Mouse (Mus musculus) limb, embryonic 11.5 days (tissue): ENCODE results near the gene Ttc39b. TPM values are rescaled to one million over a fixed set of nuclear protein-coding genes. Genes with fewer than 3 reads are reported as not detected.

Source experiments
- ATAC-seq: fragments of 200-750 bp; cut with Nextera tagmentation; 2 replicates; pipeline ENCODE4 v1.8.0; 2017; ENCODE audit warnings: low read depth; ENCODE audit not compliant: insufficient number of reproducible peaks, low FRiP score, low TSS enrichment
- DNase-seq: peaks from one replicate; pipeline ENCODE4 v3.0.0-alpha.2; 2015; ENCODE audit warnings: low spot score
- H3K27ac ChIP-seq: fragments of 300-500 bp; sonication (generic); replicated peaks from 2 replicates; pipeline ENCODE4 v1.5.1; 2014; ENCODE audit warnings: low read depth, mild to moderate bottlenecking, low read length
- H3K27me3 ChIP-seq: fragments of 300-500 bp; sonication (generic); 2 replicates; pipeline ENCODE4 v1.6.1; 2014; ENCODE audit warnings: mild to moderate bottlenecking, low read length, mixed read lengths; ENCODE audit not compliant: control insufficient read depth, insufficient read depth
- H3K36me3 ChIP-seq: fragments of 300-500 bp; sonication (generic); 2 replicates; pipeline ENCODE4 v1.6.1; 2014; ENCODE audit warnings: mild to moderate bottlenecking, low read length, moderate library complexity, mixed read lengths; ENCODE audit not compliant: control insufficient read depth, insufficient read depth
- H3K4me1 ChIP-seq: fragments of 300-500 bp; sonication (generic); 2 replicates; pipeline ENCODE4 v1.6.1; 2014; ENCODE audit warnings: low read length, mixed read lengths; ENCODE audit not compliant: control insufficient read depth, insufficient read depth
- H3K4me2 ChIP-seq: fragments of 300-500 bp; sonication (generic); 2 replicates; pipeline ENCODE4 v1.6.1; 2014; ENCODE audit warnings: low read depth, mild to moderate bottlenecking, moderate library complexity; ENCODE audit not compliant: severe bottlenecking
- H3K4me3 ChIP-seq: fragments of 300-500 bp; sonication (generic); 2 replicates; pipeline ENCODE4 v1.5.1; 2014; ENCODE audit warnings: low read depth, low read length
- H3K9ac ChIP-seq: fragments of 300-500 bp; sonication (generic); 2 replicates; pipeline ENCODE4 v1.6.1; 2014; ENCODE audit warnings: mild to moderate bottlenecking, low read length
- H3K9me3 ChIP-seq: fragments of 300-500 bp; sonication (generic); 2 replicates; pipeline ENCODE4 v1.6.1; 2016; ENCODE audit warnings: low read length; ENCODE audit not compliant: control insufficient read depth
- WGBS: fragments of 180-500 bp; shearing (Covaris S2); extraction: QIAGEN DNeasy Blood & Tissue Kit; methylation state at CpG from one replicate; pipeline ENCODE4 v1.1.7; 2014; 5-methylcytosine and 5-hydroxymethylcytosine counted together
- polyA plus RNA-seq: library from polyadenylated mRNA; unstranded; fragments of >200 nt; fragmentation: Nextera tagmentation; extraction: Ambion mirVana; gene quantifications from 2 replicates; pipeline ENCODE4 v1.2.1, GENCODE M21; 2014

Gene Ttc39b
- polyA plus RNA-seq, 1 experiment from 2014 or later = 2.2 TPM

GRCm38 (mm10) chr4:83214822-83215558 lies 109.1 kb downstream of the Ttc39b start:
- no peaks in the 10 kb centered on the region for H3K27me3 ChIP-seq
- DNase-seq = peak; percentile 38
- H3K9ac ChIP-seq = no peak overlapping the region
- 53% methylated on average over 9 of the region's 9 CpGs for WGBS
- no peaks in the 10 kb centered on the region for H3K9me3 ChIP-seq
- no peaks in the 10 kb centered on the region for H3K4me1 ChIP-seq
- H3K4me2 ChIP-seq = no peak overlapping the region
- no peaks in the 10 kb centered on the region for H3K36me3 ChIP-seq
- no peak overlapping the region for H3K4me3 ChIP-seq
- no peak for ATAC-seq
- H3K27ac ChIP-seq = no peak overlapping the region

- H3K36me3 ChIP-seq = no peaks in the 10 kb centered on the region
- DNase-seq = no peak
Measured at GRCm38 (mm10) chr4:83213752-83214151, 110.3 kb downstream of the Ttc39b start.

GRCm38 (mm10) chr4:83211709-83212108 lies 112.3 kb downstream of the Ttc39b start:
- ATAC-seq = no peak
- H3K27me3 ChIP-seq = no peaks in the 10 kb centered on the region
- no peaks in the 10 kb centered on the region for H3K36me3 ChIP-seq
- H3K9me3 ChIP-seq = no peaks in the 10 kb centered on the region
- no peak overlapping the region for H3K4me2 ChIP-seq
- DNase-seq = peak; percentile 41
- 44% methylated on average over 12 of the region's 12 CpGs for WGBS
- no peaks in the 10 kb centered on the region for H3K4me1 ChIP-seq
- no peak overlapping the region for H3K4me3 ChIP-seq
- 0 out of 2 replicates have a peak overlapping the region, but pooled peaks have one; percentile 23 for H3K9ac ChIP-seq
- H3K27ac ChIP-seq = 0 out of 2 replicates have a peak overlapping the region, but pooled peaks have one; percentile 55

More at GRCm38 (mm10) chr4:83213752-83214151, 110.3 kb downstream of the Ttc39b start:
- Histone ChIP-seq H3K4me2 (no peak overlapping the region), H3K27ac (no peak overlapping the region), H3K4me3 (no peak overlapping the region), H3K9me3 (no peaks in the 10 kb centered on the region), H3K4me1 (no peaks in the 10 kb centered on the region), H3K27me3 (no peaks in the 10 kb centered on the region), H3K9ac (no peak overlapping the region)
- no peak for ATAC-seq
- WGBS = 82% methylated on average over 6 of the region's 6 CpGs

- no peak overlapping the region for H3K4me3 ChIP-seq
- no peak overlapping the region for H3K9ac ChIP-seq
- no peak for DNase-seq
- WGBS = 85% methylated on average over 6 of the region's 6 CpGs
- H3K27ac ChIP-seq = no peak overlapping the region
- no peaks in the 10 kb centered on the region for H3K4me1 ChIP-seq
- ATAC-seq = no peak
- H3K27me3 ChIP-seq = no peaks in the 10 kb centered on the region
- H3K36me3 ChIP-seq = no peaks in the 10 kb centered on the region
- H3K4me2 ChIP-seq = no peak overlapping the region
- no peaks in the 10 kb centered on the region for H3K9me3 ChIP-seq
Measured at GRCm38 (mm10) chr4:83210437-83210836, 113.6 kb downstream of the Ttc39b start.

GRCm38 (mm10) chr4:83206803-83207586 lies 117.1 kb downstream of the Ttc39b start:
- Histone ChIP-seq H3K9ac (no peak overlapping the region), H3K9me3 (no peaks in the 10 kb centered on the region), H3K4me2 (no peak overlapping the region), H3K4me3 (no peak overlapping the region), H3K27ac (no peak overlapping the region), H3K4me1 (no peaks in the 10 kb centered on the region), H3K36me3 (no peaks in the 10 kb centered on the region), H3K27me3 (no peaks in the 10 kb centered on the region)
- DNase-seq = no peak
- ATAC-seq = no peak
- WGBS = 65% methylated on average over 10 of the region's 10 CpGs

GRCm38 (mm10) chr4:83206416-83206802 lies 117.6 kb downstream of the Ttc39b start:
- no peaks in the 10 kb centered on the region for H3K4me1 ChIP-seq
- no peak for ATAC-seq
- H3K36me3 ChIP-seq = no peaks in the 10 kb centered on the region
- no peak overlapping the region for H3K27ac ChIP-seq
- H3K9ac ChIP-seq = no peak overlapping the region
- no peaks in the 10 kb centered on the region for H3K27me3 ChIP-seq
- WGBS = 94% methylated on average over 2 of the region's 2 CpGs
- no peaks in the 10 kb centered on the region for H3K9me3 ChIP-seq
- DNase-seq = no peak
- H3K4me2 ChIP-seq = no peak overlapping the region
- H3K4me3 ChIP-seq = no peak overlapping the region

GRCm38 (mm10) chr4:83199391-83199790 lies 124.7 kb downstream of the Ttc39b start:
- no peak overlapping the region for H3K4me2 ChIP-seq
- H3K36me3 ChIP-seq = no peaks in the 10 kb centered on the region
- 19% methylated on average over 8 of the region's 8 CpGs for WGBS
- no peak overlapping the region for H3K4me3 ChIP-seq
- no peaks in the 10 kb centered on the region for H3K9me3 ChIP-seq
- no peak overlapping the region for H3K9ac ChIP-seq
- no peak overlapping the region for H3K27ac ChIP-seq
- H3K27me3 ChIP-seq = no peaks in the 10 kb centered on the region
- H3K4me1 ChIP-seq = peaks cover 6% of the 10 kb centered on the region
- DNase-seq (no peak), ATAC-seq (no peak)

- Histone ChIP-seq H3K9me3 (no peaks in the 10 kb centered on the region), H3K9ac (no peak overlapping the region), H3K36me3 (no peaks in the 10 kb centered on the region), H3K4me1 (peaks cover 6% of the 10 kb centered on the region), H3K27me3 (no peaks in the 10 kb centered on the region), H3K4me3 (no peak overlapping the region), H3K27ac (no peak overlapping the region), H3K4me2 (no peak overlapping the region)
- ATAC-seq (no peak), DNase-seq (no peak)
- WGBS = 86% methylated on average over 3 of the region's 3 CpGs
Measured at GRCm38 (mm10) chr4:83198123-83198522, 125.9 kb downstream of the Ttc39b start.
